ENCODE assay signal across 9 mouse cellular contexts in the genomic region with DNA sequence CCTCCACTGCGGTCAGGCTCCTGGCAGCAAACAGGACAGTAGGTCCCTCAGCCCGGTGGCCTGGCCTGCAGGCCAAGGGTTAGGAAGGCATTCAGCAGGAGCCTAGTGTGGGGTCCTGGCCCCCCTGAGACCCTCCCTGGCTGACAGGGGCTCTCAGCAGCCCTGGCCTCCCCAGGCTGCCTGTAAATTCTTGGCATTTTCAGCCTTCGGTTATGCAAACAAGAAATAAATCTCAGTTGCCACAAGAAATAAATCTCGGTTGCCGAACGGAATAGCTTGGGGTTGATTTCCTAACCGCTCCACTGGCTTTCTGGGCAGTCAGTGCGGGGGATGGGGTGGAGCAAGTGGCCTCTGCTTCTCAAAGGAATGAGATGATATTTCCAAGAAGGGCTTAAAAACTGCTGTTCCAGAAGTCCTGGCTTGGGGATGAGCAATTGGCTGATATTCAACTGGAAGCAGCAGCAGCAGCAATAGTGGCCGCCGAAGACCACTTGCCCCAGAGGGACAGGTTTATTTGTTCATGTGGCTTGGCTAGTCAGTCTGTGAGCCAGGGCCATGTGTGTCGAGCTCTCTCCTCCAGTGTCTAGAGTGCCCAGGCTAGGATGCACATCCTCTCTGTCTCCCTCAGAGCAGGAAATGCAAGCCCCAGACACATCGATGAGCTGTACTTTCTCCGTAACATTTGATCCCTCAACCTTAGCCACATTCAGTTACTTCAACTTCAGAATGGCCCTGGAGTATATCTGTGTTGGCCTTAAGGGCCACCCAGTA. TPM values are rescaled to one million over a fixed set of nuclear protein-coding genes. Genes with fewer than 3 reads are reported as not detected.
A peak's percentile ranks its signal among the peaks of the same experiment; 100 is the strongest.
DNase-seq lines count a peak whose midpoint lies in the region; ATAC-seq and TF ChIP-seq lines count a peak whose summit lies in the region.
"Had no signal": no experiment of that assay in that cellular context is flagged by ENCODE, and none has a peak within 500 bp of the region (broad histone marks: within the 10 kb centered on the region; RNA-seq: fewer than 3 reads in every experiment).

No protein-coding gene starts in this region.

- H3K4me2 ChIP-seq in hindbrain, embryonic 14.5 days (replicated peaks), result no peak overlapping the region
- no peak overlapping the region for H3K4me2 ChIP-seq in lung, postnatal 0 days (replicated peaks; ENCODE audit: low read depth, low read length)
- no peak overlapping the region for H3K4me2 ChIP-seq in forebrain, embryonic 16.5 days (ENCODE audit: low read length)

- no peaks in the 10 kb centered on the region for H3K9me3 ChIP-seq in hindbrain, embryonic 14.5 days (ENCODE audit: control insufficient read depth, low read length)
- H3K9me3 ChIP-seq in lung, postnatal 0 days (ENCODE audit: low read length), result no peaks in the 10 kb centered on the region
- H3K9me3 ChIP-seq in forebrain, embryonic 16.5 days (ENCODE audit: control insufficient read depth, low read length), result no peaks in the 10 kb centered on the region

- no peaks in the 10 kb centered on the region for H3K36me3 ChIP-seq in hindbrain, embryonic 14.5 days (replicated peaks; ENCODE audit: control insufficient read depth, insufficient read depth)
- H3K36me3 ChIP-seq in lung, postnatal 0 days (ENCODE audit: insufficient read depth, low read length), result no peaks in the 10 kb centered on the region
- no peaks in the 10 kb centered on the region for H3K36me3 ChIP-seq in forebrain, embryonic 16.5 days (ENCODE audit: control insufficient read depth, insufficient read depth)

- no peak for ATAC-seq in hindbrain, embryonic 14.5 days (ENCODE audit: low FRiP score)
- ATAC-seq in lung, postnatal 0 days, result peak; percentile 25; the same call in 1 of the 2 replicates
- ATAC-seq in forebrain, embryonic 16.5 days, result no peak

- H3K27ac ChIP-seq in hindbrain, embryonic 14.5 days, result no peak overlapping the region
- no peak overlapping the region for H3K27ac ChIP-seq in lung, postnatal 0 days (ENCODE audit: low read length)
- no peak overlapping the region for H3K27ac ChIP-seq in forebrain, embryonic 16.5 days (ENCODE audit: low read length)
- H3K27ac ChIP-seq: layer of hippocampus, adult 2 months had no signal

- TF ChIP-seq CTCF in lung, postnatal 0 days (IDR thresholded peaks at IDR 0.05), result no peak

- H3K9ac ChIP-seq in hindbrain, embryonic 14.5 days, result 0 out of 2 replicates have a peak overlapping the region, but pooled peaks have one; percentile 2
- no peak overlapping the region for H3K9ac ChIP-seq in lung, postnatal 0 days (replicated peaks; ENCODE audit: low read depth)
- H3K9ac ChIP-seq in forebrain, embryonic 16.5 days (replicated peaks; ENCODE audit: low read depth, low read length), result no peak overlapping the region

- no peaks in the 10 kb centered on the region; the same call in 1 of the 2 replicates for H3K4me1 ChIP-seq in hindbrain, embryonic 14.5 days (replicated peaks; ENCODE audit: control insufficient read depth, insufficient read depth, low read length)
- H3K4me1 ChIP-seq in lung, postnatal 0 days (ENCODE audit: insufficient read depth, low read depth, low read length), result no peaks in the 10 kb centered on the region
- no peaks in the 10 kb centered on the region for H3K4me1 ChIP-seq in forebrain, embryonic 16.5 days (replicated peaks; ENCODE audit: control insufficient read depth, insufficient read depth, low read length)

- no peak for TF ChIP-seq EP300 in lung, postnatal 0 days (IDR thresholded peaks at IDR 0.05)

- WGBS in hindbrain, embryonic 14.5 days, result 66% methylated on average over 13 of the region's 13 CpGs
- WGBS in lung, postnatal 0 days, result 38% methylated on average over 13 of the region's 13 CpGs
- 81% methylated on average over 13 of the region's 13 CpGs for WGBS in forebrain, embryonic 16.5 days

- peak; percentile 26 to 49 for DNase-seq in heart, adult 9 months (ENCODE audit: low spot score in 2 of 2)
- DNase-seq in heart, adult 8-10 months (ENCODE audit: low spot score), result no peak
- DNase-seq in embryo, embryonic 10.5 days (ENCODE audit: low spot score), result peak; percentile 63
- DNase-seq in hindbrain, embryonic 14.5 days (ENCODE audit: low spot score), result no peak
- DNase-seq in lung, postnatal 0 days (ENCODE audit: low spot score), result peak; percentile 49
- DNase-seq in left cerebral cortex, adult 11 months (ENCODE audit: low spot score), result no peak
- DNase-seq in B cell, adult 2 months, result no peak

- H3K27me3 ChIP-seq in hindbrain, embryonic 14.5 days (ENCODE audit: control insufficient read depth, insufficient read depth, low read length), result no peaks in the 10 kb centered on the region
- no peaks in the 10 kb centered on the region for H3K27me3 ChIP-seq in lung, postnatal 0 days (replicated peaks; ENCODE audit: insufficient read depth, low read length)
- no peaks in the 10 kb centered on the region for H3K27me3 ChIP-seq in forebrain, embryonic 16.5 days (replicated peaks; ENCODE audit: control insufficient read depth, insufficient read depth, low read length)

- H3K4me3 ChIP-seq in hindbrain, embryonic 14.5 days (replicated peaks; ENCODE audit: low read length), result no peak overlapping the region
- H3K4me3 ChIP-seq in lung, postnatal 0 days (ENCODE audit: low read depth, low read length), result no peak overlapping the region
- H3K4me3 ChIP-seq in forebrain, embryonic 16.5 days (replicated peaks; ENCODE audit: low read length), result no peak overlapping the region
- H3K4me3 ChIP-seq: layer of hippocampus, adult 2 months had no signal

RNA-seq across cellular contexts. Expression of a gene that starts 5.2 kb away (rescaled TPM):
- under 1 TPM in 3 of 4 experiments, not detected in 1; 0.14 to 0.22 (median 0.16) TPM for total RNA-seq in heart, adult 8-10 months (2022)
- polyA plus RNA-seq in hindbrain, embryonic 14.5 days (2014; fragmentation: Nextera tagmentation; extraction: Ambion mirVana), result 0.08 and 0.31 TPM in 2 replicates
- polyA plus RNA-seq in lung, postnatal 0 days (2015; fragmentation: Nextera tagmentation; extraction: Ambion mirVana), result 0.11 and 0.13 TPM in 2 replicates
- polyA plus RNA-seq in forebrain, embryonic 16.5 days (2015; fragmentation: Nextera tagmentation; extraction: Ambion mirVana), result 0.10 and 0.14 TPM in 2 replicates

Comparison
In these comparisons a context has a peak if more than half of its experiments do, and no peak if none do; other contexts are left out.
1. DNase-seq: peak in heart, adult 9 months (2 of 2), embryo, embryonic 10.5 days (single experiment) and lung, postnatal 0 days (single experiment); none in heart, adult 8-10 months (single experiment), hindbrain, embryonic 14.5 days (single experiment), left cerebral cortex, adult 11 months (single experiment) and B cell, adult 2 months (0 of 2).